Comparison of ENCODE assay signal across 8 mouse cellular contexts in the genomic region with DNA sequence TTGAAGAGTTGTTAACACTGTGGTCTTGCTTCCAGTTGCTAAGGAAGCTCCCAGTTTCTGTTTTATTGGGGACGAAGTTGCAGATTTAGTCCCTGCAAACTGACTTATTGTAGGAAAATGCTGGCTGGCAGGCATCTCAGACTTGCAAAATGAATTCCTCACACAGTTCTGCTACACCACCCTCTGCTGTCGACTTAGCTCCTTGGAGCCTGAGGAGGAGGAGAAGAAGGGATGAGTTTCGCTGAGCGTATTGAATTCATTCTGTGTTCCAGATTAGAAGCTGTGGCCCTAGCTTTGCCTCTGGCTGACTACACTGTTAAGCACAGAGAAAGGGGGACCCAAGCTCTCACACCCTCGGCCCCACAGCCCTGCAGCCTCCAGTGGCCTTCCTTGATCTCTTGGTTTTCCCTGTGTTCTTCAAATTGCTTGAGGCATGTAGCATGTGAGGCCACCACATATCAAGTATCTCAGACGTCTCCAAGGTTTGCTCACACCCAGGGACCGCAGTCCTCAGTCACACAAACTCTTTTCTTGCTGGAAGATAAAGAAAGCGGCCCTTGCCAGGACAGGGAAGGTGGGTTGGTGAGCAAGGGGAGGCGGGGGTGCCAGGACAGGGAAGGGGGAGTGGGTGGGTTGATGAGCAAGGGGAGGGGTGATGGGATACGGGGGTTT. TPM values are rescaled to one million over a fixed set of nuclear protein-coding genes. Genes with fewer than 3 reads are reported as not detected.
DNase-seq lines count a peak whose midpoint lies in the region; ATAC-seq lines count a peak whose summit lies in the region.
"Had no signal": no experiment of that assay in that cellular context is flagged by ENCODE, and none has a peak within 500 bp of the region (broad histone marks: within the 10 kb centered on the region; RNA-seq: fewer than 3 reads in every experiment).

No protein-coding gene starts in this region.

- H3K4me3 ChIP-seq in embryonic facial prominence, embryonic 10.5 days, result peak overlapping the region; percentile 42; the same call in 1 of the 2 replicates

- H3K9me3 ChIP-seq in embryonic facial prominence, embryonic 10.5 days, result no peaks in the 10 kb centered on the region

- H3K36me3 ChIP-seq in embryonic facial prominence, embryonic 10.5 days (replicated peaks), result no peaks in the 10 kb centered on the region

- H3K27ac ChIP-seq in embryonic facial prominence, embryonic 10.5 days (replicated peaks), result no peak overlapping the region; the same call in 1 of the 2 replicates

- DNase-seq in left cerebral cortex, adult 18-20 months (ENCODE audit: low spot score in 2 of 2), result peak; percentile 33 to 61
- no peak for DNase-seq in left cerebral cortex, postnatal 4 days
- peak; percentile 41 for DNase-seq in NIH3T3 (ENCODE audit: low read depth)
- no peak for DNase-seq in embryonic facial prominence, embryonic 10.5 days (ENCODE audit: low spot score)
- DNase-seq in left cerebral cortex, postnatal 25 days (ENCODE audit: low spot score in 2 of 2), result peak; percentile 56 to 89
- no peak for DNase-seq in cerebellum, adult 11-12 months
- DNase-seq: cerebellum, adult 11 months had no signal

- intact Hi-C loops in left cerebral cortex, postnatal 4 days (cut with DNase I), result loop anchor here (5.0 kb wide), 1 partner anchor 87 kb away; no protein-coding TSS in a partner anchor
- intact Hi-C loops in left cerebral cortex, postnatal 25 days (cut with DNase I), result no loop called here

- peaks cover 40% of the 10 kb centered on the region for H3K27me3 ChIP-seq in embryonic facial prominence, embryonic 10.5 days (replicated peaks; ENCODE audit: low read depth, poor library complexity, severe bottlenecking)

- H3K4me1 ChIP-seq in embryonic facial prominence, embryonic 10.5 days, result peaks cover 51% of the 10 kb centered on the region

- WGBS in embryonic facial prominence, embryonic 10.5 days, result 35% methylated on average over 10 of the region's 10 CpGs

- no peak for ATAC-seq in erythroblast, adult 5-6 weeks (replicated peaks; ENCODE audit: low FRiP score, poor library complexity, severe bottlenecking)

RNA-seq across cellular contexts. Expression of gene Lrrc8c, which starts 24.8 kb away (rescaled TPM):
- total RNA-seq in left cerebral cortex, adult 18-20 months (2021), result 10 to 100 TPM; 30.7 to 31.0 TPM
- 10 to 100 TPM; 24.3 to 27.2 TPM for total RNA-seq in left cerebral cortex, postnatal 4 days (2021)
- 10.8 and 12.6 TPM in 2 replicates for polyA plus RNA-seq in embryonic facial prominence, embryonic 10.5 days (2016; fragmentation: Nextera tagmentation; extraction: Ambion mirVana)
- total RNA-seq in left cerebral cortex, postnatal 25 days (2021), result 10 to 100 TPM; 30.4 to 35.0 TPM
- 16.7 and 24.6 TPM in 2 replicates for total RNA-seq in erythroblast, adult 5-6 weeks (2015; ENCODE audit: low replicate concordance)
- total RNA-seq in erythroblast, adult 5-6 weeks (2017; ENCODE audit: low replicate concordance), result 5.9 and 9.4 TPM in 2 replicates

Comparison
In these comparisons a context has a peak if more than half of its experiments do, and no peak if none do; other contexts are left out.
1. DNase-seq: peak in left cerebral cortex, adult 18-20 months (2 of 2), NIH3T3 (single experiment) and left cerebral cortex, postnatal 25 days (2 of 2); none in left cerebral cortex, postnatal 4 days (single experiment), embryonic facial prominence, embryonic 10.5 days (single experiment) and cerebellum, adult 11-12 months (single experiment).